Mouse (Mus musculus): Measurements from ENCODE around the gene Zcchc8. TPM values are rescaled to one million over a fixed set of nuclear protein-coding genes. Genes with fewer than 3 reads are reported as not detected.

Zcchc8 gene
- total and polyA plus RNA-seq, 3 experiments: 18.4 to 57.4 TPM; not detected in 1

DNA sequence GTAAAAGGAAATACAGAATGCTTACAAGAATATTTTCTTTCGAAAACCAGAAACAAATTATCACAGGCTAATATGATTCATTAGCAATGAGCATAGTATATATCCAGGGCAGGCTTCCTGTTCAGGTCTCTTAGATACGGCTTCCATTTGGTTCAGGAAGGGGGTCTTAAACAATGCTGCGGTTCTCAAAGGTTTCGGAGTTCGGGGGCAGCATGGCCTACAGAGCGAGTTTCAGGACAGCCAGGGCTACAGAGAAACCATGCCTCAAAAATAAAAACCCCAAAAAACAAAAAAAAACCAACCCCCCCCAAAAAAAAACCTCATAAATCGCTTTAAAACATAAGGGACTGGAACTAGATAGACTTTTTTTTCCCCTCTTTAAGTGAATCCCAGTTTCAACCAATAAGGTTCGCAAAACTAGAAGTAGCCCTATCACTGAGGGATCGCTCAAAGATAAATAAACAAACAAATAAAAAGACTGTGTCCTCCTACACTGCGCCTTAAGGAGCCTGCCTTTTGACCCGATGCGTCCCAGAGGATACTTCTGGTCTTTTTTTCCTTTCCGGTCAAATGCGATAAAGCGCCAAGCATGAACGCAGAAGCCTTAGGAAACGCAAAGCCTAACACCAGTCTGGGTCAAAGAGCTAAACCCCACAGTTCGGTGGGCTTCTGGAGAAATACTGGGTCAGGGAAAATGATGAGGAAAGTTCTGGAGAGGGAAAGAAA, 27.6 kb upstream of the Zcchc8 start (continued):
- TF ChIP-seq USF1 (IDR thresholded peaks at IDR 0.05; ENCODE audit: low read depth, low read length) (no peak), RAD21 (IDR thresholded peaks at IDR 0.05; ENCODE audit: low read depth, low read length) (no peak), EP300 (IDR thresholded peaks at IDR 0.05; ENCODE audit: low read depth in 1 of 2, low read length in 2 of 2) (no peak), GATA1 (IDR thresholded peaks at IDR 0.05; ENCODE audit: low read depth, low read length) (0 out of 2 replicates have a peak, but pooled peaks have one; percentile 24), SMC3 (IDR thresholded peaks at IDR 0.05; ENCODE audit: low read depth, low read length) (no peak), ETS1 (IDR thresholded peaks at IDR 0.05; ENCODE audit: low read depth, low read length) (no peak), MAFK (IDR thresholded peaks at IDR 0.05; ENCODE audit: borderline replicate concordance, low read depth, low read length) (no peak)

DNA sequence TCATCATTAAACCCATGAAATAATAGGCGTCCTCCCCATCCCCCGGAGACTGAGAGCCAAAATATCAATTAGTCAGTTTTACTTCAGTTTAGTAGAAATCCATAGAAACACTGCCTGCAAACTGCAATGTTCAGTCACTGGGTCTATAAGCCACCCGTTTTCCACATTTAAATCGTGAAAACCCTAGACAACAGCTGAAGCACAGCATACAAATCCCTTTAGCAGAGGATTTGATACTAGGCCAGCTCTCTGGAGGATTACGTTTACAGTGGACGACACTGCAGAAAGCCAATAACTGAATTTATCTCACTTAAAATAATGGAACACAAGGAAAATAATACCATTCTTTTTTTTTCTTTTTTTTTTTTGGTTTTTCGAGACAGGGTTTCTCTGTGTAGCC, 26.7 kb upstream of the Zcchc8 start:
- H3K27ac ChIP-seq (ENCODE audit: control insufficient read depth, low read depth, low read length): no peak overlapping the region

GRCm38 (mm10) chr5:123746253-123746652, 25.4 kb upstream of the Zcchc8 start:
- Histone ChIP-seq H3K27ac (ENCODE audit: control insufficient read depth, low read depth, low read length) (no peak overlapping the region), H3K4me3 (ENCODE audit: control insufficient read depth in 1 of 2, insufficient read depth in 1 of 2, low read depth in 2 of 2, low read length in 2 of 2) (0 out of 4 replicates have a peak overlapping the region, but pooled peaks of 1 of the 2 experiments have one; percentile 77), H3K36me3 (ENCODE audit: control insufficient read depth in 1 of 2, insufficient read depth in 2 of 2, low read length in 2 of 2) (peaks cover 44 to 45% of the 10 kb centered on the region in 2 experiments), H3K4me1 (ENCODE audit: control insufficient read depth in 1 of 2, insufficient read depth in 2 of 2, low read length in 2 of 2) (peaks cover 11 to 16% of the 10 kb centered on the region in 2 experiments), H3K27me3 (ENCODE audit: control insufficient read depth in 1 of 2, insufficient read depth in 2 of 2, low read length in 2 of 2) (no peaks in the 10 kb centered on the region), H3K79me2 (ENCODE audit: control insufficient read depth, insufficient read depth, low read length, poor library complexity) (peaks cover 51% of the 10 kb centered on the region), H3K9ac (ENCODE audit: control insufficient read depth, low read depth, low read length, poor library complexity, severe bottlenecking) (no peak overlapping the region), H3K9me3 (replicated peaks; ENCODE audit: insufficient read depth, low read length) (no peaks in the 10 kb centered on the region)
- no peak for DNase-seq (ENCODE audit: low read depth, low spot score)
- no peak for TF ChIP-seq NRF1 (IDR thresholded peaks at IDR 0.05; ENCODE audit: insufficient read depth, low read depth, low read length, poor library complexity, severe bottlenecking)
- TF ChIP-seq MYC (IDR thresholded peaks at IDR 0.05; ENCODE audit: low read depth, low read length): no peak
- TF ChIP-seq USF2 (IDR thresholded peaks at IDR 0.05; ENCODE audit: borderline replicate concordance in 1 of 2, insufficient read depth in 1 of 2, low read depth in 1 of 2, low read length in 2 of 2): no peak
- no peak for TF ChIP-seq NELFE (IDR thresholded peaks at IDR 0.05; ENCODE audit: low read depth, low read length)
- no peak for TF ChIP-seq CHD2 (IDR thresholded peaks at IDR 0.05; ENCODE audit: low read length)
- TF ChIP-seq SIN3A (IDR thresholded peaks at IDR 0.05; ENCODE audit: low read length): peak; percentile 72
- TF ChIP-seq GABPA (IDR thresholded peaks at IDR 0.05; ENCODE audit: low read depth, low read length): no peak
- TF ChIP-seq TAL1 (IDR thresholded peaks at IDR 0.05; ENCODE audit: low read length): peak; percentile 53
- no peak for TF ChIP-seq ZKSCAN1 (IDR thresholded peaks at IDR 0.05; ENCODE audit: low read depth, low read length)
- TF ChIP-seq MXI1 (IDR thresholded peaks at IDR 0.05; ENCODE audit: low read depth, low read length): no peak; the same call in 1 of the 2 replicates
- TF ChIP-seq E2F4 (IDR thresholded peaks at IDR 0.05; ENCODE audit: borderline replicate concordance, low read depth, low read length): no peak
- peak; percentile 92 for TF ChIP-seq TCF12 (IDR thresholded peaks at IDR 0.05; ENCODE audit: low read depth, low read length)
- TF ChIP-seq USF1 (IDR thresholded peaks at IDR 0.05; ENCODE audit: low read depth, low read length): no peak
- no peak for TF ChIP-seq ZMIZ1 (IDR thresholded peaks at IDR 0.05; ENCODE audit: low read depth, low read length)
- no peak for TF ChIP-seq MAZ (IDR thresholded peaks at IDR 0.05; ENCODE audit: low read depth, low read length)
- TF ChIP-seq CHD1 (IDR thresholded peaks at IDR 0.05; ENCODE audit: low read depth, low read length): no peak
- TF ChIP-seq RCOR1 (IDR thresholded peaks at IDR 0.05; ENCODE audit: low read depth, low read length): peak; percentile 96
- no peak for TF ChIP-seq ZC3H11A (IDR thresholded peaks at IDR 0.05; ENCODE audit: low read depth, low read length)
- TF ChIP-seq RAD21 (IDR thresholded peaks at IDR 0.05; ENCODE audit: low read depth, low read length): no peak
- no peak for TF ChIP-seq KAT2A (conservative IDR thresholded peaks at IDR 0.05; ENCODE audit: low read depth, low read length)
- no peak for TF ChIP-seq UBTF (IDR thresholded peaks at IDR 0.05; ENCODE audit: borderline replicate concordance, insufficient read depth, low read depth, low read length)
- TF ChIP-seq MEF2A (IDR thresholded peaks at IDR 0.05; ENCODE audit: extremely low read depth, insufficient replicate concordance, low read depth, low read length, poor library complexity, severe bottlenecking): no peak

More for the DNA sequence above, 26.7 kb upstream of the Zcchc8 start:
- TF ChIP-seq CHD1 (IDR thresholded peaks at IDR 0.05; ENCODE audit: low read depth, low read length) (peak; percentile 70; the same call in 1 of the 2 replicates), MYB (IDR thresholded peaks at IDR 0.05; ENCODE audit: low read depth, low read length) (no peak)
- Histone ChIP-seq H3K27me3 (ENCODE audit: control insufficient read depth in 1 of 2, insufficient read depth in 2 of 2, low read length in 2 of 2) (no peaks in the 10 kb centered on the region), H3K9me3 (replicated peaks; ENCODE audit: insufficient read depth, low read length) (no peaks in the 10 kb centered on the region), H3K4me3 (ENCODE audit: control insufficient read depth in 1 of 2, insufficient read depth in 1 of 2, low read depth in 2 of 2, low read length in 2 of 2) (peak overlapping the region; percentile 77 to 79), H3K79me2 (ENCODE audit: control insufficient read depth, insufficient read depth, low read length, poor library complexity) (peaks cover 56% of the 10 kb centered on the region), H3K9ac (ENCODE audit: control insufficient read depth, low read depth, low read length, poor library complexity, severe bottlenecking) (peak overlapping the region; percentile 94), H3K36me3 (ENCODE audit: control insufficient read depth in 1 of 2, insufficient read depth in 2 of 2, low read length in 2 of 2) (peaks cover 36 to 41% of the 10 kb centered on the region in 2 experiments), H3K4me1 (ENCODE audit: control insufficient read depth in 1 of 2, insufficient read depth in 2 of 2, low read length in 2 of 2) (peaks cover 11 to 16% of the 10 kb centered on the region in 2 experiments)
- no peak for DNase-seq (ENCODE audit: low read depth, low spot score)

Data from MEL (cell line).